Mouse (Mus musculus) forebrain, embryonic 16.5 days (tissue): ENCODE measurements around the gene Cd207. TPM values are rescaled to one million over a fixed set of nuclear protein-coding genes. Genes with fewer than 3 reads are reported as not detected.
A peak's percentile ranks its signal among the peaks of the same experiment; 100 is the strongest.

Source experiments
- ATAC-seq: fragments of 200-750 bp; cut with Nextera tagmentation; 2 replicates; pipeline ENCODE4 v1.8.0; 2017; ENCODE audit warnings: mild to moderate bottlenecking, moderate library complexity
- H3K27ac ChIP-seq: fragments of 300-500 bp; sonication (generic); 2 replicates; pipeline ENCODE4 v1.5.1; 2014; ENCODE audit warnings: low read length, control low read depth
- H3K27me3 ChIP-seq: fragments of 300-500 bp; sonication (generic); replicated peaks from 2 replicates; pipeline ENCODE4 v1.6.1; 2014; ENCODE audit warnings: low read length; ENCODE audit not compliant: control insufficient read depth, insufficient read depth
- H3K36me3 ChIP-seq: fragments of 300-500 bp; sonication (generic); 2 replicates; pipeline ENCODE4 v1.6.1; 2014; ENCODE audit not compliant: control insufficient read depth, insufficient read depth
- H3K4me1 ChIP-seq: fragments of 300-500 bp; sonication (generic); replicated peaks from 2 replicates; pipeline ENCODE4 v1.6.1; 2014; ENCODE audit warnings: low read length; ENCODE audit not compliant: control insufficient read depth, insufficient read depth
- H3K4me2 ChIP-seq: fragments of 300-500 bp; sonication (generic); 2 replicates; pipeline ENCODE4 v1.6.1; 2014; ENCODE audit warnings: mild to moderate bottlenecking, low read length, control low read depth
- H3K4me3 ChIP-seq: fragments of 300-500 bp; sonication (generic); replicated peaks from 2 replicates; pipeline ENCODE4 v1.5.1; 2014; ENCODE audit warnings: mild to moderate bottlenecking, low read length, control low read depth
- H3K9ac ChIP-seq: fragments of 300-500 bp; sonication (generic); replicated peaks from 2 replicates; pipeline ENCODE4 v1.6.1; 2014; ENCODE audit warnings: low read depth, low read length, control low read depth
- H3K9me3 ChIP-seq: fragments of 300-500 bp; sonication (generic); 2 replicates; pipeline ENCODE4 v1.6.1; 2016; ENCODE audit warnings: low read length; ENCODE audit not compliant: control insufficient read depth
- WGBS: fragments of 180-500 bp; shearing (Covaris S2); extraction: QIAGEN DNeasy Blood & Tissue Kit; methylation state at CpG from one replicate; pipeline ENCODE4 v1.1.7; 2014; 5-methylcytosine and 5-hydroxymethylcytosine counted together
- polyA plus RNA-seq: library from polyadenylated mRNA; unstranded; fragments of >200 nt; fragmentation: Nextera tagmentation; extraction: Ambion mirVana; gene quantifications from 2 replicates; pipeline ENCODE4 v1.2.1, GENCODE M21; 2015

Cd207 gene
- polyA plus RNA-seq, 1 experiment from 2014 or later: not detected

GRCm38 (mm10) chr6:83711067-83711675 is 33.5 kb upstream of the Cd207 start, which contains the start of gene Vax2:
Gene Vax2 (plus strand): TSS chr6:83711264.
- peak within 1 kb of the TSS; percentile 8; the same call in 1 of the 2 replicates for H3K9ac ChIP-seq
- peak; percentile 83 for ATAC-seq

GRCm38 (mm10) chr6:83710361-83711066 is 32.9 kb upstream of the Cd207 start:
- peak overlapping the region; percentile 42 for H3K4me3 ChIP-seq
- H3K4me2 ChIP-seq: peak overlapping the region; percentile 64
- no peak overlapping the region for H3K27ac ChIP-seq
- H3K27me3 ChIP-seq: peaks cover 91% of the 10 kb centered on the region
- H3K36me3 ChIP-seq: no peaks in the 10 kb centered on the region
- 0% methylated on average over 32 of the region's 32 CpGs for WGBS
- H3K4me1 ChIP-seq: peaks cover 23% of the 10 kb centered on the region
- no peak overlapping the region for H3K9ac ChIP-seq
- ATAC-seq: peak; percentile 57
- no peaks in the 10 kb centered on the region for H3K9me3 ChIP-seq

More at GRCm38 (mm10) chr6:83711067-83711675, 33.5 kb upstream of the Cd207 start, which contains the start of gene Vax2:
- peak within 1 kb of the TSS; percentile 42 for H3K4me3 ChIP-seq
- H3K4me2 ChIP-seq: peak within 1 kb of the TSS; percentile 64
- no peak within 1 kb of the TSS for H3K27ac ChIP-seq
- peaks cover 86% of the 10 kb centered on the region for H3K27me3 ChIP-seq
- under 1% methylated on average over 40 of the region's 46 CpGs for WGBS
- no peaks in the 10 kb centered on the region for H3K36me3 ChIP-seq
- no peaks in the 10 kb centered on the region for H3K9me3 ChIP-seq
- peaks cover 23% of the 10 kb centered on the region for H3K4me1 ChIP-seq

- H3K27me3 ChIP-seq: peaks cover 87% of the 10 kb centered on the region
- 4% methylated on average over 6 of the region's 6 CpGs for WGBS
- H3K36me3 ChIP-seq: no peaks in the 10 kb centered on the region
- peaks cover 20% of the 10 kb centered on the region for H3K4me1 ChIP-seq
- no peaks in the 10 kb centered on the region for H3K9me3 ChIP-seq
- no peak overlapping the region for H3K4me2 ChIP-seq
- no peak overlapping the region for H3K4me3 ChIP-seq
- no peak overlapping the region for H3K27ac ChIP-seq
- ATAC-seq: no peak
- H3K9ac ChIP-seq: no peak overlapping the region
Measured at GRCm38 (mm10) chr6:83707738-83708510, 30.3 kb upstream of the Cd207 start.

GRCm38 (mm10) chr6:83704701-83705100 is 27.0 kb upstream of the Cd207 start:
- Histone ChIP-seq H3K27ac (no peak overlapping the region), H3K4me3 (no peak overlapping the region), H3K9ac (no peak overlapping the region), H3K36me3 (no peaks in the 10 kb centered on the region), H3K4me1 (peaks cover 4% of the 10 kb centered on the region), H3K4me2 (no peak overlapping the region), H3K27me3 (peaks cover 73% of the 10 kb centered on the region), H3K9me3 (no peaks in the 10 kb centered on the region)
- 19% methylated on average over 5 of the region's 5 CpGs for WGBS
- no peak for ATAC-seq

- H3K9me3 ChIP-seq: no peaks in the 10 kb centered on the region
- WGBS: 14% methylated on average over 1 of the region's 1 CpGs
- no peak overlapping the region for H3K4me2 ChIP-seq
- H3K36me3 ChIP-seq: no peaks in the 10 kb centered on the region
- H3K9ac ChIP-seq: no peak overlapping the region
- no peak overlapping the region for H3K27ac ChIP-seq
- H3K27me3 ChIP-seq: peaks cover 74% of the 10 kb centered on the region
- peaks cover 4% of the 10 kb centered on the region for H3K4me1 ChIP-seq
- no peak for ATAC-seq
- no peak overlapping the region for H3K4me3 ChIP-seq
Measured at GRCm38 (mm10) chr6:83704294-83704693, 26.6 kb upstream of the Cd207 start.

GRCm38 (mm10) chr6:83703722-83704078 is 26.0 kb upstream of the Cd207 start:
- H3K27ac ChIP-seq: no peak overlapping the region
- ATAC-seq: no peak
- peaks cover 4% of the 10 kb centered on the region for H3K4me1 ChIP-seq
- no peak overlapping the region for H3K9ac ChIP-seq
- no peaks in the 10 kb centered on the region for H3K36me3 ChIP-seq
- H3K4me2 ChIP-seq: no peak overlapping the region
- H3K9me3 ChIP-seq: no peaks in the 10 kb centered on the region
- H3K27me3 ChIP-seq: peaks cover 75% of the 10 kb centered on the region
- no peak overlapping the region for H3K4me3 ChIP-seq
- under 1% methylated on average over 10 of the region's 10 CpGs for WGBS

- H3K36me3 ChIP-seq: no peaks in the 10 kb centered on the region
- no peak for ATAC-seq
Measured at GRCm38 (mm10) chr6:83703000-83703721, 25.5 kb upstream of the Cd207 start.

GRCm38 (mm10) chr6:83702146-83702999 is 24.7 kb upstream of the Cd207 start:
- H3K9me3 ChIP-seq: no peaks in the 10 kb centered on the region
- H3K4me2 ChIP-seq: 0 out of 2 replicates have a peak overlapping the region, but pooled peaks have one; percentile 9
- WGBS: under 1% methylated on average over 53 of the region's 53 CpGs
- H3K36me3 ChIP-seq: no peaks in the 10 kb centered on the region
- H3K9ac ChIP-seq: no peak overlapping the region
- H3K27ac ChIP-seq: no peak overlapping the region
- no peak overlapping the region for H3K4me3 ChIP-seq
- ATAC-seq: no peak
- peaks cover 75% of the 10 kb centered on the region for H3K27me3 ChIP-seq
- peaks cover 4% of the 10 kb centered on the region for H3K4me1 ChIP-seq

More at GRCm38 (mm10) chr6:83703000-83703721, 25.5 kb upstream of the Cd207 start:
- peaks cover 4% of the 10 kb centered on the region for H3K4me1 ChIP-seq
- H3K27ac ChIP-seq: no peak overlapping the region
- H3K4me3 ChIP-seq: no peak overlapping the region
- 1% methylated on average over 27 of the region's 27 CpGs for WGBS
- H3K9ac ChIP-seq: no peak overlapping the region
- H3K4me2 ChIP-seq: no peak overlapping the region
- H3K9me3 ChIP-seq: no peaks in the 10 kb centered on the region
- peaks cover 75% of the 10 kb centered on the region for H3K27me3 ChIP-seq
